Mouse (Mus musculus): ENCODE results near the gene Ppip5k2.

Gene Ppip5k2

GRCm38 (mm10) chr1:97759841-97760240 lies 10.4 kb downstream of the Ppip5k2 start:
- DNase-seq (ENCODE audit: inconsistent ontology term), result peak; percentile 72

- no peak for DNase-seq (ENCODE audit: inconsistent ontology term)
These were observed 15.8 kb downstream of the Ppip5k2 start for GRCm38 (mm10) chr1:97754392-97754791.

GRCm38 (mm10) chr1:97753216-97753615 lies 17.0 kb downstream of the Ppip5k2 start:
- no peak for DNase-seq (ENCODE audit: inconsistent ontology term)

GRCm38 (mm10) chr1:97748163-97748562 lies 22.0 kb downstream of the Ppip5k2 start:
- DNase-seq (ENCODE audit: inconsistent ontology term), result no peak

- no peak for DNase-seq (ENCODE audit: inconsistent ontology term)
These were observed 23.9 kb downstream of the Ppip5k2 start for GRCm38 (mm10) chr1:97746261-97746660.

- DNase-seq (ENCODE audit: inconsistent ontology term), result no peak
These were observed 24.5 kb downstream of the Ppip5k2 start for GRCm38 (mm10) chr1:97745712-97746111.

- no peak for DNase-seq (ENCODE audit: inconsistent ontology term)
These were observed 27.1 kb downstream of the Ppip5k2 start for GRCm38 (mm10) chr1:97743063-97743462.

- DNase-seq (ENCODE audit: inconsistent ontology term), result no peak
These were observed 40.9 kb downstream of the Ppip5k2 start for GRCm38 (mm10) chr1:97729339-97729738.

- DNase-seq (ENCODE audit: inconsistent ontology term), result no peak
These were observed 43.5 kb downstream of the Ppip5k2 start for GRCm38 (mm10) chr1:97726730-97727129.

- no peak for DNase-seq (ENCODE audit: inconsistent ontology term)
These were observed 51.8 kb downstream of the Ppip5k2 start for GRCm38 (mm10) chr1:97718440-97718839.

- DNase-seq (ENCODE audit: inconsistent ontology term), result no peak
These were observed 55.8 kb downstream of the Ppip5k2 start for GRCm38 (mm10) chr1:97714334-97714868.

GRCm38 (mm10) chr1:97710520-97710919 lies 59.7 kb downstream of the Ppip5k2 start:
- no peak for DNase-seq (ENCODE audit: inconsistent ontology term)

- no peak for DNase-seq (ENCODE audit: inconsistent ontology term)
These were observed 64.8 kb downstream of the Ppip5k2 start for GRCm38 (mm10) chr1:97705389-97705788.

- DNase-seq (ENCODE audit: inconsistent ontology term), result no peak
These were observed 65.6 kb downstream of the Ppip5k2 start for GRCm38 (mm10) chr1:97704646-97705045.

- no peak for DNase-seq (ENCODE audit: inconsistent ontology term)
These were observed 71.1 kb downstream of the Ppip5k2 start for GRCm38 (mm10) chr1:97698956-97699570.

GRCm38 (mm10) chr1:97697273-97697672 lies 72.9 kb downstream of the Ppip5k2 start:
- no peak for DNase-seq (ENCODE audit: inconsistent ontology term)

GRCm38 (mm10) chr1:97693825-97694224 lies 76.4 kb downstream of the Ppip5k2 start:
- DNase-seq (ENCODE audit: inconsistent ontology term), result no peak

- no peak for DNase-seq (ENCODE audit: inconsistent ontology term)
These were observed 81.5 kb downstream of the Ppip5k2 start for GRCm38 (mm10) chr1:97688756-97689155.

- DNase-seq (ENCODE audit: inconsistent ontology term), result no peak
These were observed 93.6 kb downstream of the Ppip5k2 start for GRCm38 (mm10) chr1:97676526-97677177.

- no peak for DNase-seq (ENCODE audit: inconsistent ontology term)
These were observed 94.1 kb downstream of the Ppip5k2 start for GRCm38 (mm10) chr1:97676115-97676514.

GRCm38 (mm10) chr1:97672849-97673248 lies 97.4 kb downstream of the Ppip5k2 start:
- DNase-seq (ENCODE audit: inconsistent ontology term), result no peak

- no peak for DNase-seq (ENCODE audit: inconsistent ontology term)
These were observed 102.9 kb downstream of the Ppip5k2 start for GRCm38 (mm10) chr1:97667288-97667687.

- DNase-seq (ENCODE audit: inconsistent ontology term), result no peak
These were observed 107.9 kb downstream of the Ppip5k2 start for GRCm38 (mm10) chr1:97662324-97662723.

Data from Muller cell, postnatal 12 days (primary cell).